In genomic region chr11:60736491-60736890, GRCm38 (mm10) we compare ENCODE assay signal across 16 mouse cellular contexts.
"Had no signal": no experiment of that assay in that cellular context is flagged by ENCODE, and none has a peak within 500 bp of the region (broad histone marks: within the 10 kb centered on the region; RNA-seq: fewer than 3 reads in every experiment).

No protein-coding gene starts in this region.

- H3K4me1 ChIP-seq: neural tube, embryonic 13.5 days; stomach, embryonic 15.5 days had no signal

- H3K4me2 ChIP-seq: neural tube, embryonic 13.5 days; neural tube, embryonic 15.5 days; stomach, embryonic 15.5 days had no signal

- H3K27me3 ChIP-seq: neural tube, embryonic 13.5 days; neural tube, embryonic 15.5 days; stomach, embryonic 15.5 days had no signal

- H3K9ac ChIP-seq: neural tube, embryonic 13.5 days; neural tube, embryonic 15.5 days; stomach, embryonic 15.5 days had no signal

- H3K9me3 ChIP-seq: neural tube, embryonic 13.5 days; neural tube, embryonic 15.5 days; stomach, embryonic 15.5 days had no signal

- H3K4me3 ChIP-seq: neural tube, embryonic 13.5 days; neural tube, embryonic 15.5 days; stomach, embryonic 15.5 days had no signal

- H3K27ac ChIP-seq: neural tube, embryonic 13.5 days; neural tube, embryonic 15.5 days; stomach, embryonic 15.5 days; stomach, postnatal 0 days had no signal

- DNase-seq: retina, postnatal 1 day; right cerebral cortex, adult 18-20 months; right cerebral cortex, postnatal 14 days; right cerebral cortex, postnatal 25 days; right cerebral cortex, postnatal 4 days; spleen, adult 18-20 months; thymus, adult 18-20 months; thymus, adult 2 months; thymus, postnatal 14 days; thymus, postnatal 25 days; thymus, postnatal 36 days; thymus, postnatal 4 days had no signal
